Mouse (Mus musculus) G1E (cell line): Measurements from ENCODE around the gene Gnl3.

Experiments
- CTCF ChIP-seq: IDR thresholded peaks from 2 replicates; pipeline ENCODE4 v1.5.1; 2012; ENCODE audit warnings: low read depth, low read length, inconsistent platforms, mixed read lengths
- GATA1 ChIP-seq: IDR thresholded peaks from 2 replicates; pipeline ENCODE4 v1.6.1; 2012; ENCODE audit warnings: borderline replicate concordance, low read length, inconsistent platforms, mixed read lengths

GRCm38 (mm10) chr14:30974204-30974603 lies 44.7 kb downstream of the Gnl3 start:
- TF ChIP-seq CTCF, result no peak
- no peak for TF ChIP-seq GATA1
